Mouse (Mus musculus): ENCODE measurements around the gene Lyrm1.

Lyrm1 gene

GRCm38 (mm10) chr7:119965651-119966395 lies 70.2 kb downstream of the Lyrm1 start:
- no peak for DNase-seq (ENCODE audit: low read depth)

GRCm38 (mm10) chr7:119969320-119969719 lies 73.7 kb downstream of the Lyrm1 start:
- DNase-seq (ENCODE audit: low read depth), result no peak

- no peak for DNase-seq (ENCODE audit: low read depth)
These were observed 78.6 kb downstream of the Lyrm1 start for GRCm38 (mm10) chr7:119974214-119974613.

GRCm38 (mm10) chr7:119976256-119976655 lies 80.6 kb downstream of the Lyrm1 start:
- DNase-seq (ENCODE audit: low read depth), result no peak

GRCm38 (mm10) chr7:119977574-119977973 lies 81.9 kb downstream of the Lyrm1 start:
- DNase-seq (ENCODE audit: low read depth), result no peak

- no peak for DNase-seq (ENCODE audit: low read depth)
These were observed 82.9 kb downstream of the Lyrm1 start for GRCm38 (mm10) chr7:119978576-119978975.

- DNase-seq (ENCODE audit: low read depth), result no peak
These were observed 84.5 kb downstream of the Lyrm1 start for GRCm38 (mm10) chr7:119980170-119980569.

- no peak for DNase-seq (ENCODE audit: low read depth)
These were observed 89.7 kb downstream of the Lyrm1 start for GRCm38 (mm10) chr7:119985279-119985912.

GRCm38 (mm10) chr7:119997066-119997465 lies 101.4 kb downstream of the Lyrm1 start:
- no peak for DNase-seq (ENCODE audit: low read depth)

Data from induced T-regulatory cell, adult 2 months (primary cell).